Comparison of ENCODE assay signal across 23 mouse cellular contexts in the genomic region with DNA sequence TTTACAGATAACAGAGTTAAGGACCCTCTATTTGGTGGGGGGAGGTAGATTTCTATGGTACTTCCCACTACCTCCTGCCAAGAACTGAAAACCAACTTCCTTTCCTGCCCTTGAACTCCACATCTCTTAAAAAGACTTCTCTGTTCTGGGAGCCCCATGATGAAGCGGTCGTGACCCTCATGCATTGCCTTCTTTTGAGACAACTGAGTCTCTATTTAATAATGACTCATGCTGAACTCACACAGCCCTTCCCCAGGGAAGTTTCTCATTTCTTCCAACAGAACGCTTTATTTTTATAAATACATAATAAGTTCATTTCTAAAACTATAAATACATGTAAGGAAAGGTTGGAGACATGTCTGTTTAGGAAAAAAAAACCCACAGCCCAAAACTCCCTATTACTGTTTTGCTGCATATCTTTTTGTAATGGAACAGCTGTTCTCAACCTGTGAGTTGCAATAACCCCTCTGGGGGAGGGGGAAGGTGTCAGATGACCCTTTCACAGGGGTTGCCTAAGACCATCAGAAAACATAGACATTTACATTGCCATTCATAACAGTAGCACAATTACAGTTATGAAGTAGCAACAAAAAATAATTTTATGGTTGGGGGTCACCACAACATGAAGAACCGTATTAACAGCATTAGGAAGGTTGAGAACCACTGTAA. TPM values are rescaled to one million over a fixed set of nuclear protein-coding genes. Genes with fewer than 3 reads are reported as not detected.
DNase-seq lines count a peak whose midpoint lies in the region; ATAC-seq and TF ChIP-seq lines count a peak whose summit lies in the region.
"Had no signal": no experiment of that assay in that cellular context is flagged by ENCODE, and none has a peak within 500 bp of the region (broad histone marks: within the 10 kb centered on the region; RNA-seq: fewer than 3 reads in every experiment).

No protein-coding gene starts in this region.

- TF ChIP-seq POLR2A in limb, embryonic 14.5 days (IDR thresholded peaks at IDR 0.05; ENCODE audit: borderline replicate concordance, extremely low read depth, insufficient read depth, insufficient read length), result no peak
- no peak for TF ChIP-seq POLR2A in thymus, adult 2 months (IDR thresholded peaks at IDR 0.05; ENCODE audit: control insufficient read depth, extremely low read depth, insufficient read depth, low read length, poor library complexity)
- TF ChIP-seq POLR2A in bone marrow macrophage, adult 2 months (IDR thresholded peaks at IDR 0.05; ENCODE audit: borderline replicate concordance, low read depth, low read length), result no peak

- H3K9ac ChIP-seq in limb, embryonic 14.5 days (ENCODE audit: low read depth, low read length, severe bottlenecking), result no peak overlapping the region
- H3K9ac ChIP-seq: embryonic facial prominence, embryonic 12.5 days; forebrain, embryonic 15.5 days; heart, embryonic 12.5 days; hindbrain, embryonic 14.5 days; liver, embryonic 12.5 days; midbrain, embryonic 12.5 days had no signal

- no peaks in the 10 kb centered on the region for H3K9me3 ChIP-seq in limb, embryonic 14.5 days (ENCODE audit: control insufficient read depth, low read length)
- no peaks in the 10 kb centered on the region for H3K9me3 ChIP-seq in limb, embryonic 10.5 days (replicated peaks)
- H3K9me3 ChIP-seq: embryonic facial prominence, embryonic 12.5 days; forebrain, embryonic 15.5 days; heart, embryonic 12.5 days; liver, embryonic 12.5 days; midbrain, embryonic 12.5 days had no signal

- no peak overlapping the region for H3K4me2 ChIP-seq in limb, embryonic 14.5 days (replicated peaks; ENCODE audit: low read depth, low read length, severe bottlenecking)
- H3K4me2 ChIP-seq: embryonic facial prominence, embryonic 12.5 days; forebrain, embryonic 15.5 days; heart, embryonic 12.5 days; hindbrain, embryonic 14.5 days; liver, embryonic 12.5 days; midbrain, embryonic 12.5 days had no signal

- WGBS in limb, embryonic 14.5 days, result 63% methylated on average over 4 of the region's 4 CpGs
- WGBS in limb, embryonic 10.5 days, result 85% methylated on average over 4 of the region's 4 CpGs
- WGBS in thymus, adult 2 months, result 44% methylated on average over 4 of the region's 4 CpGs

- H3K27me3 ChIP-seq in limb, embryonic 14.5 days (ENCODE audit: control insufficient read depth, insufficient read depth, low read length), result no peaks in the 10 kb centered on the region
- H3K27me3 ChIP-seq in limb, embryonic 10.5 days (ENCODE audit: low read depth, poor library complexity, severe bottlenecking), result peaks cover 3% of the 10 kb centered on the region; the same call in 1 of the 2 replicates
- no peaks in the 10 kb centered on the region for H3K27me3 ChIP-seq in thymus, adult 2 months (ENCODE audit: control insufficient read depth, insufficient read depth, low read length)
- H3K27me3 ChIP-seq: embryonic facial prominence, embryonic 12.5 days; forebrain, embryonic 15.5 days; heart, embryonic 12.5 days; midbrain, embryonic 12.5 days; Patski had no signal

- no peak overlapping the region for H3K4me3 ChIP-seq in limb, embryonic 14.5 days (replicated peaks; ENCODE audit: low read length)
- H3K4me3 ChIP-seq in limb, embryonic 10.5 days, result no peak overlapping the region
- H3K4me3 ChIP-seq in thymus, adult 2 months (ENCODE audit: control insufficient read depth, insufficient read depth, low read length), result no peak overlapping the region
- no peak overlapping the region for H3K4me3 ChIP-seq in bone marrow macrophage, adult 2 months (ENCODE audit: insufficient read depth, low read length)
- H3K4me3 ChIP-seq: embryonic facial prominence, embryonic 12.5 days; forebrain, embryonic 15.5 days; heart, embryonic 12.5 days; liver, embryonic 12.5 days; midbrain, embryonic 12.5 days had no signal

- peaks cover 6% of the 10 kb centered on the region; the same call in 1 of the 2 replicates for H3K4me1 ChIP-seq in limb, embryonic 14.5 days (ENCODE audit: control insufficient read depth, insufficient read depth, low read length)
- peaks cover 4% of the 10 kb centered on the region; the same call in 1 of the 2 replicates for H3K4me1 ChIP-seq in limb, embryonic 10.5 days
- peaks cover 36% of the 10 kb centered on the region for H3K4me1 ChIP-seq in thymus, adult 2 months (replicated peaks; ENCODE audit: control insufficient read depth, insufficient read depth, low read length)
- H3K4me1 ChIP-seq in bone marrow macrophage, adult 2 months (ENCODE audit: control insufficient read depth, insufficient read depth, low read length), result peaks cover 66% of the 10 kb centered on the region
- H3K4me1 ChIP-seq: midbrain, embryonic 12.5 days had no signal

- intact Hi-C loops in left cerebral cortex, postnatal 14 days (cut with DNase I), result no loop called here

- ATAC-seq in limb, embryonic 14.5 days (ENCODE audit: low FRiP score, low read depth), result no peak
- ATAC-seq: forebrain, embryonic 15.5 days; liver, embryonic 12.5 days; Patski had no signal

- TF ChIP-seq CTCF in thymus, adult 2 months (IDR thresholded peaks at IDR 0.05; ENCODE audit: borderline replicate concordance, control insufficient read depth, extremely low read depth, insufficient read depth, low read length, poor library complexity), result no peak
- no peak for TF ChIP-seq CTCF in bone marrow macrophage, adult 2 months (IDR thresholded peaks at IDR 0.05; ENCODE audit: low read depth, low read length)

- DNase-seq in limb, embryonic 14.5 days (ENCODE audit: low spot score), result peak; percentile 31
- no peak for DNase-seq in limb, embryonic 10.5 days (ENCODE audit: low spot score)
- no peak for DNase-seq in thymus, adult 2 months
- no peak for DNase-seq in thymus, adult 18-20 months
- no peak for DNase-seq in left cerebral cortex, postnatal 14 days (ENCODE audit: low spot score in 2 of 2)
- DNase-seq in frontal cortex, postnatal 36 days (ENCODE audit: low spot score in 2 of 2), result no peak
- DNase-seq: adrenal gland, postnatal 36 days; cerebellum, adult 11-12 months; cerebellum, postnatal 14 days; gastrocnemius, postnatal 14 days; heart, adult 18-20 months; kidney, adult 8-10 months; kidney, postnatal 14 days; lung, postnatal 10 days; thymus, postnatal 4 days had no signal

- H3K27ac ChIP-seq in limb, embryonic 14.5 days (replicated peaks; ENCODE audit: low read depth, low read length), result no peak overlapping the region
- H3K27ac ChIP-seq in limb, embryonic 10.5 days, result no peak overlapping the region
- H3K27ac ChIP-seq in thymus, adult 2 months (ENCODE audit: control insufficient read depth, insufficient read depth, low read length), result 0 out of 2 replicates have a peak overlapping the region, but pooled peaks have one; percentile 40
- H3K27ac ChIP-seq in bone marrow macrophage, adult 2 months (ENCODE audit: insufficient read depth, low read depth, low read length), result peak overlapping the region; percentile 87
- H3K27ac ChIP-seq: embryonic facial prominence, embryonic 12.5 days; forebrain, embryonic 15.5 days; hindbrain, embryonic 14.5 days; liver, embryonic 12.5 days; midbrain, embryonic 12.5 days had no signal

- H3K36me3 ChIP-seq in limb, embryonic 14.5 days (ENCODE audit: control insufficient read depth, insufficient read depth, low read length), result no peaks in the 10 kb centered on the region
- no peaks in the 10 kb centered on the region for H3K36me3 ChIP-seq in limb, embryonic 10.5 days
- H3K36me3 ChIP-seq in thymus, adult 2 months (ENCODE audit: control insufficient read depth, insufficient read depth, low read length), result no peaks in the 10 kb centered on the region
- H3K36me3 ChIP-seq: embryonic facial prominence, embryonic 12.5 days; forebrain, embryonic 15.5 days; heart, embryonic 12.5 days; liver, embryonic 12.5 days; midbrain, embryonic 12.5 days had no signal

RNA-seq across cellular contexts. Expression of gene Iqgap1, which starts 10.3 kb away (rescaled TPM):
- 43.9 and 48.4 TPM in 2 replicates for polyA plus RNA-seq in limb, embryonic 14.5 days (2012; rRNA removed)
- polyA plus RNA-seq in limb, embryonic 14.5 days (2014; fragmentation: Nextera tagmentation; extraction: Ambion mirVana), result 88.5 and 93.2 TPM in 2 replicates
- 21.8 and 25.4 TPM in 2 replicates for polyA plus RNA-seq in limb, embryonic 10.5 days (2016; fragmentation: Nextera tagmentation; extraction: Ambion mirVana)
- polyA plus RNA-seq in thymus, adult 2 months (2012; rRNA removed), result 112 and 119 TPM in 2 replicates
- 243 and 284 TPM in 2 replicates for polyA plus RNA-seq in bone marrow macrophage, adult 2 months (2012; ENCODE audit: insufficient read depth, insufficient read length, missing spikeins)
- total RNA-seq in left cerebral cortex, postnatal 14 days (2021), result 10 to 100 TPM; 22.6 to 27.0 TPM

RNA-seq across cellular contexts. Expression of gene Zscan2, which starts 24.6 kb away (rescaled TPM):
- polyA plus RNA-seq in limb, embryonic 14.5 days (2012; rRNA removed), result 17.3 and 19.8 TPM in 2 replicates
- 2.7 and 2.8 TPM in 2 replicates for polyA plus RNA-seq in limb, embryonic 14.5 days (2014; fragmentation: Nextera tagmentation; extraction: Ambion mirVana)
- 4.0 and 4.3 TPM in 2 replicates for polyA plus RNA-seq in limb, embryonic 10.5 days (2016; fragmentation: Nextera tagmentation; extraction: Ambion mirVana)
- polyA plus RNA-seq in thymus, adult 2 months (2012; rRNA removed), result 25.5 and 26.2 TPM in 2 replicates
- polyA plus RNA-seq in bone marrow macrophage, adult 2 months (2012; ENCODE audit: insufficient read depth, insufficient read length, missing spikeins), result 2.1 and 3.6 TPM in 2 replicates
- total RNA-seq in left cerebral cortex, postnatal 14 days (2021), result 10 to 100 TPM; 10.3 to 10.8 TPM

Comparison
In these comparisons a context has a peak if more than half of its experiments do, and no peak if none do; other contexts are left out.
1. H3K27ac ChIP-seq: peak in thymus, adult 2 months (single experiment) and bone marrow macrophage, adult 2 months (single experiment); none in limb, embryonic 14.5 days (single experiment) and limb, embryonic 10.5 days (single experiment).